8 mouse cellular contexts compared by ENCODE assay signal in genomic region chr4:106613560-106613959, GRCm38 (mm10).
DNase-seq lines count a peak whose midpoint lies in the region.

No protein-coding gene starts in this region.

- peak; percentile 36 for DNase-seq in kidney, adult 9 months
- DNase-seq in kidney, postnatal 4 days, result no peak
- DNase-seq in MN1 (ENCODE audit: low spot score), result peak; percentile 31
- peak; percentile 31 for DNase-seq in fibroblast of lung, adult 2 months (ENCODE audit: low read depth)
- peak; percentile 38 for DNase-seq in thymus, postnatal 10 days (ENCODE audit: low spot score in 2 of 2)
- DNase-seq in retina, embryonic 14.5 days (ENCODE audit: low spot score), result no peak
- DNase-seq in T-cell, adult 2 months (ENCODE audit: low spot score), result no peak
- no peak for DNase-seq in ovary, postnatal 14 days (ENCODE audit: low spot score)

Comparison
In these comparisons a context has a peak if more than half of its experiments do, and no peak if none do; other contexts are left out.
1. DNase-seq: peak in kidney, adult 9 months (single experiment), MN1 (single experiment), fibroblast of lung, adult 2 months (single experiment) and thymus, postnatal 10 days (2 of 2); none in kidney, postnatal 4 days (0 of 2), retina, embryonic 14.5 days (single experiment), T-cell, adult 2 months (single experiment) and ovary, postnatal 14 days (single experiment).